Mouse (Mus musculus): ENCODE results near the gene Gm11037.

DNA sequence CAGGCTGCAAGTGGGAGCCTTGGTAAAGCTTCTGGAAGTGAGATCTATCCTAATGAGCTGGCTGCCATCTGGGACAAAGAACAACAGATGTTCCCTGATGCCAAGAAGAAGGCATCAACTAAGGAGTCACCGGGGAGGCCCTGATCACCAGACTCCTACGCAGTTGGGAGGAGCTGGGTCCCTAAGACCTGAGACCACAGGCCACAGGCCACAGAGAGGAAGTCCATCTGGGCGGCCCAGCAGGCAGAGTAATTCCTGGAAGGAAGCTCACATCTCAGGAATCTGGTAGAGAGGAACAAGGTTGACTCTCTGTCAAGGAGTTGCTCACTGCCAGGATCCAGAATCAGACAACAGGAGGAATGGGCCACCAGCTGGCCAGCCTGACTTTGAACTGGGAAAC, 9.1 kb upstream of the Gm11037 start:
- TF ChIP-seq CTCF (IDR thresholded peaks at IDR 0.05; ENCODE audit: borderline replicate concordance, insufficient read depth, low read length) = no peak
- no peak for TF ChIP-seq POLR2A (IDR thresholded peaks at IDR 0.05; ENCODE audit: low read depth, low read length)

All from embryonic fibroblast, embryonic 13.5 days (primary cell).